Mouse (Mus musculus) lung, adult 18-20 months (tissue): ENCODE results near the gene Cfap43.

Experiments used
- DNase-seq, 2 experiments: peaks; one replicate each; pipeline ENCODE4 v3.0.0; 2022; ENCODE audit warnings: mixed read lengths in 2 of 2

Cfap43 gene

DNA sequence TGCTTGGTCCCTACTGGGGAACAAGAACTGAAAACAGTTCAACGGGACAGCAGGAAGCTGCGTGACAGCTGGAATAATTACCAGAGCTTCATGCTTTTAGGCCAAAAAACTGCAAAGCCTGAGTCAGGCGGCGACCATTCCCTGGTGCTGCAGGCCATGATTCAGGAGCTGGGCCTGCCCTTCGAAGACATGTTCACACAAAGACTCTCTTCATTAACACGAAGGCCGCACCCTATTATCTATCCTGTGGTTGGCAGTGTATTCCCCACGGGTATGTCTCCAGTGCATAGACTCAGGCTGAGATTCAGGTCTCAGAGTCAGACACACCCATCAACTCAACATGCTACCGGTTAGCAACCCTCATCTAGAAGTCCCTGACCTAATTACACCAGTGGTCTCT, 220.8 kb downstream of the Cfap43 start:
- no peak for DNase-seq

DNA sequence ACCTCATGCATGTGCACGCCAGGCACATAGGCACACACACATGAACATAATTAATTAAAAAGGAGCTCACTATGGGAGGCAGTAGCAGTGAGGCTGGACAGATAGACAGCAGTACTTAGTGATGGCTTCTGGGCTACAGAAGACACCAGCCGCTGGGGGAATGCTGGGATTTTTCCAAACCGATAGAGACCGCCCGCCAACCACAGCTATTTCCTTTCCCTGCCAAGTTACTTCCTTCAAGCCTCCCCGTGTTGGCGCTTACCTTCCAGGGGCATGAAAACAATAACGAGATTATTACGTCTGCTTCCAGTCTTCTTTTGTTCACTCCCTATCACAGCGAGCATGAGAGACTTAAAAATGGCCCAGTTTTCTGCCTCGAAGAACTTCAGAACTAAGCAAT, 222.0 kb downstream of the Cfap43 start:
- no peak for DNase-seq

DNA sequence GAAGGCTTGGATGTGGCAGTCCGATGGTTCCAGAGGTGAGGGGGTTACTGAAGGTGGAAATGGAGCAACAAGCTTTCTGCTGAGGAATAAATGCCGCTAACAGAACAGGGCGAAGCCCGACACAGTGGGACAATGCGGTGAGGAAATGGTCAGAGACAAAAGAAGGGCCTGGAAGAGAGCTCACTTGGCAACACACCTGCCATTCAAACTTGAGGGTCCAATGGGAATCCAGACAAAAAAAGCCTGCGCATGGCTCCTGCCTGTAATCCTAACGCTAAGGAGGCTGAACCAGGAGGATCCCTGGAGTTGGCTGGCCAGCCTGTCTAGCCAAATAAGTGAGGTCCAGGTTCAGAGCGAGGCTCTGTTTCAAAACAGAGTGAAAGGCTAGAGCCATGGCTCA, 222.7 kb downstream of the Cfap43 start:
- no peak for DNase-seq

DNA sequence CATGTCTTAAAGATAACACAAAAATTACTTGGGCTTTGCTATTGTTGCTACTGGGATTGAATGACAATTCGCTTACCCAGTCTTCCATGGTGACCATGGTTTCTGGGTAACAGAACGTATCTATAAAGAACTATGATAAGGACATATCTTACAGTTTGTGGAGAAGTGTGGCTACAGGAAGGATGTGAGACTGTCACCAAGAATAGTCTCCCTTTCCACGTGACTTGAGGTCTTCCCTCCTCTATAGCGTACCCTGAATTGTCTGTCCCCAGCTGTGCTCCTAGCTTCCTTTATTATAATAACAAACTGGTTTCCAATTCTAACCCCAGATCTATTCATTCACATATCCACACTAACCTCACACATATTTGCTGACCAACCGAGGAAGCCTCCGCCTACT, 223.4 kb downstream of the Cfap43 start:
- no peak for DNase-seq

DNA sequence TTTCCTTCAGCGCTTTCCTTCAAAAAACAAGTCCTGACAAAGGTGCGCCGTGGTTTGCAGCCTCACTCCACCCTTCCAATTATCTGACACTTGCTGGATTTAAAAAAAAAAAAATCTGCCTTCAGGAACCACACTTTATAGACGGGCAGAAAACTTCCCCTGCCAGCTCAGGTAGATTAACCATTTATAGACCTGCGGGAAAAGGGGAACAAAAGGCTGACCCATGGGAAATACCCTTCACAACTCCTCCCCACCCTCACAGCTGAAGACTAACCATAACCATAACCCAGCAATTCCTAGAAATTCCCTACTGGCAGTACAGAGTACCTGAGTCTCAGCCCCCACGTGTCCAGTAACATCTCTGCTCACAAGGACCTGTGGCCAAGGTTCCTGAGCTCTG, 227.1 kb downstream of the Cfap43 start, which contains the start of gene Col17a1:
Gene Col17a1 (minus strand): TSS at position 101 of the 400 bp plus-strand sequence.
- DNase-seq: no peak

DNA sequence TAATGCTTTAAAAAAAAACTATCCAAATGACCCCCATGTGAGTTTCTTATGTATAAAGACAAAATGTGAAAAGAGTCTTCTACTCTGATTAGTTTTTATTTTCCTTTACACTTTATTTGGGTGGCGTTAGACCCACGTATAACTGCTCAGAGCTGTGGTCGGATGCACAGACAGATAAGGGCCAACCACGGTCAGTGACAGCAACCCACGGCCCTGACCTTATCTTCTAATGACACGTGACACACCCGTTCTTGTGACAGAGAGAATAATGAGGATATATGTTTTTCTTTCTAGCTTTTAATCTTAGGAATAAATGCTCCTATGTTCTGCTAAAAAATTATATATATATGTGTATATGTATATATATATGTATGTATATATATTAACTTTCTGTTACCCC, 229.5 kb downstream of the Cfap43 start:
- DNase-seq: no peak
